Mouse (Mus musculus): ENCODE measurements around the gene Zc2hc1b.

The Zc2hc1b gene

GRCm38 (mm10) chr10:13115030-13115429 lies 62.8 kb downstream of the Zc2hc1b start:
- DNase-seq (ENCODE audit: low read depth, low spot score), result no peak

- DNase-seq (ENCODE audit: low read depth, low spot score), result no peak
Observed at GRCm38 (mm10) chr10:13113641-13114040, 64.2 kb downstream of the Zc2hc1b start.

- no peak for DNase-seq (ENCODE audit: low read depth, low spot score)
Observed at GRCm38 (mm10) chr10:13112849-13113248, 65.0 kb downstream of the Zc2hc1b start.

GRCm38 (mm10) chr10:13109781-13110180 lies 68.0 kb downstream of the Zc2hc1b start:
- DNase-seq (ENCODE audit: low read depth, low spot score), result no peak

GRCm38 (mm10) chr10:13108847-13109246 lies 69.0 kb downstream of the Zc2hc1b start:
- DNase-seq (ENCODE audit: low read depth, low spot score), result no peak

- no peak for DNase-seq (ENCODE audit: low read depth, low spot score)
Observed at GRCm38 (mm10) chr10:13108021-13108548, 69.7 kb downstream of the Zc2hc1b start.

- no peak for DNase-seq (ENCODE audit: low read depth, low spot score)
Observed at GRCm38 (mm10) chr10:13106909-13107624, 70.8 kb downstream of the Zc2hc1b start.

GRCm38 (mm10) chr10:13103838-13104237 lies 74.0 kb downstream of the Zc2hc1b start:
- no peak for DNase-seq (ENCODE audit: low read depth, low spot score)

GRCm38 (mm10) chr10:13102360-13102759 lies 75.5 kb downstream of the Zc2hc1b start:
- DNase-seq (ENCODE audit: low read depth, low spot score), result no peak

- DNase-seq (ENCODE audit: low read depth, low spot score), result no peak
Observed at GRCm38 (mm10) chr10:13100061-13100648, 77.7 kb downstream of the Zc2hc1b start.

Measured in skeletal muscle tissue, adult 2 months (tissue).